Mouse (Mus musculus) Patski (cell line): ENCODE data around the gene Atp6v1a. TPM values are rescaled to one million over a fixed set of nuclear protein-coding genes. Genes with fewer than 3 reads are reported as not detected.
A peak's percentile ranks its signal among the peaks of the same experiment; 100 is the strongest.

ENCODE experiments used
- ATAC-seq: fragments of 100-300 bp; one replicate; pipeline ENCODE4 v1.8.0; 2021
- CTCF ChIA-PET: fragments of 350-600 bp; sonication (Branson Sonifier 250); formaldehyde crosslinking; loops from one replicate; lab custom pipeline; 2022; ENCODE audit warnings: inconsistent platforms; lab: Charles Lee
- POLR2A ChIA-PET: fragments of 350-600 bp; sonication (Branson Sonifier 250); formaldehyde crosslinking; loops from one replicate; lab custom pipeline; 2022; ENCODE audit warnings: antibody characterized with exemption, inconsistent platforms; lab: Charles Lee
- DNase-seq: peaks from one replicate; pipeline ENCODE4 v3.0.0-alpha.2; 2011; ENCODE audit warnings: low read depth, low spot score
- H3K27me3 ChIP-seq: fragments of 371-371 bp; one replicate; pipeline ENCODE4 v1.5.1; 2021
- CTCF ChIP-seq: fragments of 100-300 bp; IDR thresholded peaks from one replicate; pipeline ENCODE4 v1.5.1; 2021
- in situ Hi-C: fragments of 300-500 bp; cut with MboI; formaldehyde crosslinking; loops from 3 replicates; pipeline ENCODE4 v1.11.1; 2018; ENCODE audit warnings: low pct_unique_long_range_greater_than_20kb, mixed read lengths
- polyA plus RNA-seq: library from polyadenylated mRNA; unstranded; gene quantifications from one replicate; pipeline ENCODE4 v1.2.3, GENCODE M21; 2021

Gene Atp6v1a
- 125 TPM for polyA plus RNA-seq

- ChIA-PET POLR2A (interaction anchor here (0.8 to 1.2 kb wide), 3 partner anchors 33 to 73 kb away, joined by 3 read pairs; no protein-coding TSS in a partner anchor), CTCF (interaction anchor here (1.0 to 1.5 kb wide), 3 partner anchors 20 to 87 kb away, joined by 3 read pairs; no protein-coding TSS in a partner anchor)
- no peaks in the 10 kb centered on the region for H3K27me3 ChIP-seq
- no peak for TF ChIP-seq CTCF
- DNase-seq, result no peak
- peak; percentile 58 for ATAC-seq
- in situ Hi-C loops, result loop anchor here (25.0 kb wide), 1 partner anchor 1023 kb away; the partner anchor contains the start of genes Atg3 and Slc35a5
Observed at GRCm38 (mm10) chr16:44139536-44140185, at the start of gene Atp6v1a, which contains the start of gene Naa50. TSS of gene Atp6v1a (minus strand) at chr16:44139705. TSS of gene Naa50 (plus strand) at chr16:44139830.

- no peaks in the 10 kb centered on the region for H3K27me3 ChIP-seq
- DNase-seq (no peak), ATAC-seq (no peak)
- in situ Hi-C loops, result no loop called here
- peak; percentile 34 for TF ChIP-seq CTCF
- ChIA-PET CTCF (interaction anchor here (0.9 to 1.2 kb wide), 3 partner anchors 10 to 22 kb away, joined by 3 to 4 read pairs (median 3); no protein-coding TSS in a partner anchor), POLR2A (interaction anchor here (0.7 kb wide), 1 partner anchor 541 kb away, joined by 4 read pairs; no protein-coding TSS in a partner anchor)
Observed at GRCm38 (mm10) chr16:44188766-44189165, 49.3 kb upstream of the Atp6v1a start.

- ATAC-seq (no peak), DNase-seq (no peak)
- in situ Hi-C loops, result no loop called here
- no peak for TF ChIP-seq CTCF
- ChIA-PET POLR2A (interaction anchor here (0.7 kb wide), 1 partner anchor 485 kb away, joined by 5 read pairs; no protein-coding TSS in a partner anchor), CTCF (interaction anchor here (0.7 to 0.9 kb wide), 2 partner anchors 11 to 88 kb away, joined by 3 read pairs; no protein-coding TSS in a partner anchor)
- no peaks in the 10 kb centered on the region for H3K27me3 ChIP-seq
Observed at GRCm38 (mm10) chr16:44187172-44187571, 47.7 kb upstream of the Atp6v1a start.

- no peak for DNase-seq
- ChIA-PET POLR2A (no interaction called here), CTCF (interaction anchor here (2.1 kb wide), 1 partner anchor 11 kb away, joined by 4 read pairs; no protein-coding TSS in a partner anchor)
- no peak for ATAC-seq
- H3K27me3 ChIP-seq, result no peaks in the 10 kb centered on the region
- TF ChIP-seq CTCF, result no peak
- in situ Hi-C loops, result no loop called here
Observed at GRCm38 (mm10) chr16:44184769-44185168, 45.3 kb upstream of the Atp6v1a start.

- TF ChIP-seq CTCF, result no peak
- in situ Hi-C loops, result no loop called here
- ChIA-PET CTCF (interaction anchor here (1.1 to 1.6 kb wide), 3 partner anchors 11 to 46 kb away, joined by 3 to 4 read pairs (median 3); no protein-coding TSS in a partner anchor), POLR2A (no interaction called here)
- DNase-seq (no peak), ATAC-seq (no peak)
- H3K27me3 ChIP-seq, result no peaks in the 10 kb centered on the region
Observed at GRCm38 (mm10) chr16:44182597-44182996, 43.1 kb upstream of the Atp6v1a start.

- ATAC-seq (no peak), DNase-seq (no peak)
- no peaks in the 10 kb centered on the region for H3K27me3 ChIP-seq
- no peak for TF ChIP-seq CTCF
- ChIA-PET CTCF (interaction anchor here (0.9 to 1.3 kb wide), 3 partner anchors 14 to 29 kb away, joined by 3 read pairs; no protein-coding TSS in a partner anchor), POLR2A (no interaction called here)
- in situ Hi-C loops, result loop anchor here (5.0 kb wide), 1 partner anchor 34 kb away; no protein-coding TSS in a partner anchor
Observed at GRCm38 (mm10) chr16:44178555-44178954, 39.0 kb upstream of the Atp6v1a start.

- CTCF ChIA-PET, result interaction anchor here (1.0 to 1.6 kb wide), 2 partner anchors 11 to 35 kb away, joined by 3 read pairs; no protein-coding TSS in a partner anchor
- POLR2A ChIA-PET, result no interaction called here
- ATAC-seq, result no peak
- in situ Hi-C loops, result loop anchor here (5.0 kb wide), 1 partner anchor 36 kb away; no protein-coding TSS in a partner anchor
- no peak for TF ChIP-seq CTCF
- no peak for DNase-seq
- H3K27me3 ChIP-seq, result no peaks in the 10 kb centered on the region
Observed at GRCm38 (mm10) chr16:44176511-44176910, 37.0 kb upstream of the Atp6v1a start.

- in situ Hi-C loops, result loop anchor here (5.0 kb wide), 1 partner anchor 37 kb away; no protein-coding TSS in a partner anchor
Observed at GRCm38 (mm10) chr16:44175001-44175400, 35.5 kb upstream of the Atp6v1a start.

GRCm38 (mm10) chr16:44173966-44174530 is 34.5 kb upstream of the Atp6v1a start:
- DNase-seq, result no peak

More at GRCm38 (mm10) chr16:44175001-44175400, 35.5 kb upstream of the Atp6v1a start:
- no peak for TF ChIP-seq CTCF
- no peaks in the 10 kb centered on the region for H3K27me3 ChIP-seq
- ChIA-PET CTCF (no interaction called here), POLR2A (interaction anchor here (0.6 kb wide), 1 partner anchor 1968 kb away, joined by 3 read pairs; no protein-coding TSS in a partner anchor)
- DNase-seq (no peak), ATAC-seq (no peak)

More at GRCm38 (mm10) chr16:44173966-44174530, 34.5 kb upstream of the Atp6v1a start:
- ATAC-seq, result peak; percentile 0
- POLR2A ChIA-PET, result interaction anchor here (1.0 kb wide), 1 partner anchor 41 kb away, joined by 4 read pairs; no protein-coding TSS in a partner anchor
- TF ChIP-seq CTCF, result no peak
- in situ Hi-C loops, result no loop called here
- CTCF ChIA-PET, result interaction anchor here (1.9 kb wide), 1 partner anchor 35 kb away, joined by 4 read pairs; no protein-coding TSS in a partner anchor
- H3K27me3 ChIP-seq, result no peaks in the 10 kb centered on the region
